Mouse (Mus musculus) forebrain, embryonic 12.5 days (tissue): ENCODE results near the gene Fbxo31. TPM values are rescaled to one million over a fixed set of nuclear protein-coding genes. Genes with fewer than 3 reads are reported as not detected.

Source experiments
- ATAC-seq: fragments of 200-750 bp; cut with Nextera tagmentation; 2 replicates; pipeline ENCODE4 v1.8.0; 2017; ENCODE audit warnings: moderate TSS enrichment; ENCODE audit not compliant: low FRiP score
- H3K27ac ChIP-seq: fragments of 300-500 bp; sonication (generic); 2 replicates; pipeline ENCODE4 v1.5.1; 2016; ENCODE audit warnings: mild to moderate bottlenecking
- H3K27me3 ChIP-seq: fragments of 300-500 bp; sonication (generic); 2 replicates; pipeline ENCODE4 v1.6.1; 2016; ENCODE audit warnings: mild to moderate bottlenecking
- H3K36me3 ChIP-seq: fragments of 300-500 bp; sonication (generic); replicated peaks from 2 replicates; pipeline ENCODE4 v1.6.1; 2016; ENCODE audit warnings: mild to moderate bottlenecking
- H3K4me1 ChIP-seq: fragments of 300-500 bp; sonication (generic); 2 replicates; pipeline ENCODE4 v1.6.1; 2016
- H3K4me2 ChIP-seq: fragments of 300-500 bp; sonication (generic); 2 replicates; pipeline ENCODE4 v1.6.1; 2016; ENCODE audit warnings: mild to moderate bottlenecking, moderate library complexity
- H3K4me3 ChIP-seq: fragments of 300-500 bp; sonication (generic); replicated peaks from 2 replicates; pipeline ENCODE4 v1.5.1; 2016; ENCODE audit warnings: mild to moderate bottlenecking
- H3K9ac ChIP-seq: fragments of 300-500 bp; sonication (generic); 2 replicates; pipeline ENCODE4 v1.6.1; 2016; ENCODE audit warnings: mild to moderate bottlenecking
- H3K9me3 ChIP-seq: fragments of 300-500 bp; sonication (generic); 2 replicates; pipeline ENCODE4 v1.6.1; 2016
- WGBS: fragments of 180-500 bp; shearing (Covaris S2); methylation state at CpG from one replicate; pipeline ENCODE4 v1.1.7; 2016; 5-methylcytosine and 5-hydroxymethylcytosine counted together
- polyA plus RNA-seq: library from polyadenylated mRNA; unstranded; fragments of >200 nt; fragmentation: Nextera tagmentation; extraction: Ambion mirVana; gene quantifications from 2 replicates; pipeline ENCODE4 v1.2.1, GENCODE M21; 2016

Gene Fbxo31
- polyA plus RNA-seq, 1 experiment from 2014 or later: 19.3 TPM

DNA sequence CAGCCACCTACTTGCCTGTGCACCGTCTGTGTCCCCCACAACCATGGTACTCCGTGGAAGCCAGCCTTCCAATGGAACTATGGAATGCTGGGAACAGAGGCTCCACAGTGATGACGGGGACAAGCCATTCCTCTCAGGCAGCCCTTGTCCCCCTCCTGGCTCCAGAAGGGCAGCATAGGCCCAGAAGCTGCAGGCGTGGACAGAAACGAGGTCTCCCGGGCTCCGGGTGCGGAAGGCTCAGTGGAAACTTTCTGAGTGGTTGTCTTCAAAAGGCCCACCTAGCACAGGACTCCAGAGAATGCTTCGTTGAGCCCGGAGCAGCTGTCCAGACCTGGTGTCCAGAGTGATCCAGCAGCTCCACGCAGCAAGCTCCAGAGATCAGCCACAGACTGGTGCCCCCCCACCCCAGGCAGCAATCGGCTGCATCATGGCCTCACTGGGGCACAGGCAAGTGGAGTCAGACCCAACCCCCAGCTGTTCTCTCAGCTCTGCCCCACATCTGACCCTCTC, 34.3 kb downstream of the Fbxo31 start, which contains the start of gene 1700018B08Rik:
Gene 1700018B08Rik (minus strand): TSS at position 45 of the 510 bp plus-strand sequence.
- no peak within 1 kb of the TSS for H3K4me3 ChIP-seq
- no peak within 1 kb of the TSS for H3K9ac ChIP-seq
- no peak within 1 kb of the TSS for H3K27ac ChIP-seq
- H3K9me3 ChIP-seq: no peaks in the 10 kb centered on the region
- H3K27me3 ChIP-seq: peaks cover 7% of the 10 kb centered on the region; the same call in 1 of the 2 replicates
- H3K36me3 ChIP-seq: 0 out of 2 replicates have a peak, but pooled peaks cover 2% of the 10 kb centered on the region
- no peaks in the 10 kb centered on the region for H3K4me1 ChIP-seq
- ATAC-seq: no peak
- H3K4me2 ChIP-seq: no peak within 1 kb of the TSS
- WGBS: 88% methylated on average over 12 of the region's 12 CpGs

DNA sequence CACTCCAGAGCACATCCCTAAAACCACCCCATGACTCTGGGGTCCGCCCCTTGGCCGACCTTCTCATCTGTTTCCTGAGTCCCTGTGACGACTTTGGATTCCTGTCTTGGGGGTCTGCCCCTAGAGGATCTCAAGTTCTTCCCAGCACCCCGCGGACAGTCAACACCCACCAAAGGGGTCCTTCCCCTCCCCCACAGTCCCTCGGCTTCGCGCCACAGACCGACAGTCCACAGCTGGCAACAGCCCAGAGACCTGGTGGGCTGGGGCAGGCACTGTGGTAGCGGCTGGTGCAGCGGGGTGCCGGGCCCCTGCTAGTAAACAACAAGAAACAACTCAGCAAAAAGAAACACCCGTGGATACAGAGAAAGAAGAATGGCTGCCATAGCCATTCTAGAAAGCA, 35.7 kb downstream of the Fbxo31 start:
- no peak overlapping the region for H3K4me2 ChIP-seq
- 76% methylated on average over 13 of the region's 13 CpGs for WGBS
- no peaks in the 10 kb centered on the region for H3K36me3 ChIP-seq
- no peak for ATAC-seq
- no peak overlapping the region for H3K4me3 ChIP-seq
- no peaks in the 10 kb centered on the region for H3K4me1 ChIP-seq
- no peaks in the 10 kb centered on the region for H3K9me3 ChIP-seq
- H3K27me3 ChIP-seq: peaks cover 7% of the 10 kb centered on the region; the same call in 1 of the 2 replicates
- no peak overlapping the region for H3K27ac ChIP-seq
- no peak overlapping the region for H3K9ac ChIP-seq

DNA sequence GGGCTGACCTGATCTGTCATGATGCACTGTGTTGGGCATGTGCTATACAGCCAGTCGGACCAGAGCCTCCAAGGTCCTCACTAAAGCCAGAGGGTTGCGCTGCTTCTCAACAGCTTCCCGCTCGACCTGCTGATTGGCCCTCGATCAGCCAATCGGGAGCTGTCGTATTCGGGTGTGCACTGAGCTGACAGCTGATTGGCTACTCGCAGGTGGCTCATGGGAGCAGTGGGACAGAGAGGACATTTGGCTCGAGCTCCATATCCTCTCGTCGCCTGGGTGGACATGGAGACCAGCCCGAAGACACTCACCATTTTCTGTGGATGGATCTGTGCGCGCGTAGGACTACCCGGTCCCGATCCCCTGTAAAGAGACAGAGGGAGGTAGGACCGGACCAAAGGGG, 36.7 kb downstream of the Fbxo31 start:
- WGBS: 81% methylated on average over 19 of the region's 19 CpGs
- no peak overlapping the region for H3K4me2 ChIP-seq
- ATAC-seq: no peak
- H3K27ac ChIP-seq: no peak overlapping the region
- H3K36me3 ChIP-seq: no peaks in the 10 kb centered on the region
- H3K9me3 ChIP-seq: no peaks in the 10 kb centered on the region
- H3K4me3 ChIP-seq: no peak overlapping the region
- no peak overlapping the region for H3K9ac ChIP-seq
- H3K27me3 ChIP-seq: peaks cover 7% of the 10 kb centered on the region; the same call in 1 of the 2 replicates
- no peaks in the 10 kb centered on the region for H3K4me1 ChIP-seq

DNA sequence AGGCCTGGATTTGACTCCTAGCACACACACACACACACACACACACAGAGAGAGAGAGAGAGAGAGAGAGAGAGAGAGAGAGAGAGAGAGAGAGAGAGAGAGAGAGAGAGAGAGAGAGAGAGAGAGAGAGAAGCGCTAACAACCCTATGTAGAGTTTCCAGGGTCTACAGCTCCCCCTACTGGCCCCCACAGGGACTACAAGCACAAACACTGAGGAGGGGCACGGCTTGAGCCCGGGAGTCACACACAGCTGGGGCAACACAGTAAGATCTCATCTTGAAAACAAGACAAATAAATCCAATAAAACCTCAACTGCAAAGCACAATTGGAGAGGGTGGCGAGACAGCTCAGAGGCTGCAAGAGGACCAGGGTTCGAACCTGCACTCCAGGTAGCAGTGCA, 46.2 kb downstream of the Fbxo31 start:
- H3K9me3 ChIP-seq: no peaks in the 10 kb centered on the region
- ATAC-seq: no peak
- WGBS: 49% methylated on average over 5 of the region's 5 CpGs

DNA sequence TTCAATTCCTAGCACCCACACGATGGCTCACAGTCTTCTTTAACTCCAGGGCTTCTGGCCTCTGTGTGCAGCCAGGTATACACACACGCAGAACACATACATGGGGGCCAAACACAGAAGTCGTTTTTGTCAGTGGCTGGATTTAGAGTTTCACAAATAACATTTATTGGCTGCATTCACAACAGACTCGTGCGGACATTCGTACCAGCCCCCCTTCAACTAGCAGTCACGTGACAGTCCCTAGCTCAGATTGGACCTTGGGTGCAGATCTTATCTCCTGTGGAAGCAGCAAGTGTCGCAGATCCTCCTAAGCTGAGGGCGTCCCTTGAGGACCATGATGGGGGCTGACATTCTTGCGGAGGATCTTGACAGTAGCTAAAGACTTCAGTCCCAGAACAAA, 48.0 kb downstream of the Fbxo31 start:
- Histone ChIP-seq H3K4me3 (no peak overlapping the region), H3K4me1 (no peaks in the 10 kb centered on the region), H3K9ac (no peak overlapping the region), H3K36me3 (no peaks in the 10 kb centered on the region), H3K4me2 (no peak overlapping the region), H3K27ac (no peak overlapping the region), H3K9me3 (no peaks in the 10 kb centered on the region), H3K27me3 (peaks cover 7% of the 10 kb centered on the region; the same call in 1 of the 2 replicates)
- WGBS: 84% methylated on average over 10 of the region's 10 CpGs
- no peak for ATAC-seq

More for the DNA sequence above, 46.2 kb downstream of the Fbxo31 start:
- Histone ChIP-seq H3K9ac (no peak overlapping the region), H3K4me2 (no peak overlapping the region), H3K4me3 (no peak overlapping the region), H3K4me1 (no peaks in the 10 kb centered on the region), H3K27ac (no peak overlapping the region), H3K36me3 (no peaks in the 10 kb centered on the region), H3K27me3 (no peaks in the 10 kb centered on the region)

DNA sequence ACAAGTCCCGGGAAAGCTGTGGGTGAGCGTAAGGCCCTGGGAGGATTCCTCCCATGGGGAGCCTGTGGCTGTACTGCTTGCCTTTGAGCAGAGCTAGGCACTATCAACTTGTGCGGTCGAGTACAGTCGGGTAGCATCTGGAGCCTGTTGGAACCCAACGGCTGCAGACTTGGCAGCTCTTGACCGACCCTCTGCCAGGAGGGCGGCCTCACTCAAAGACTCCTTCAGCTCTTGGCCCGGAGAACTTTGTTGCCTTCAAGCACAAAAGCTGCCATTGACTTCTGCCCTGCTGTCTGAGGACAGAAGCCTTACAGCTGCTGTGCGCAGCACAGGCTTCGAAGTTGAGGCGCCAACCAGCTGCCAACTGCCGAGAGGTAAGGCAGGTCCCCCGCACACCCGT, 49.8 kb downstream of the Fbxo31 start:
- Histone ChIP-seq H3K36me3 (no peaks in the 10 kb centered on the region), H3K9me3 (no peaks in the 10 kb centered on the region), H3K27me3 (peaks cover 15% of the 10 kb centered on the region; the same call in 1 of the 2 replicates), H3K27ac (no peak overlapping the region), H3K9ac (no peak overlapping the region), H3K4me3 (no peak overlapping the region), H3K4me1 (no peaks in the 10 kb centered on the region), H3K4me2 (no peak overlapping the region)
- no peak for ATAC-seq
- 90% methylated on average over 15 of the region's 15 CpGs for WGBS

DNA sequence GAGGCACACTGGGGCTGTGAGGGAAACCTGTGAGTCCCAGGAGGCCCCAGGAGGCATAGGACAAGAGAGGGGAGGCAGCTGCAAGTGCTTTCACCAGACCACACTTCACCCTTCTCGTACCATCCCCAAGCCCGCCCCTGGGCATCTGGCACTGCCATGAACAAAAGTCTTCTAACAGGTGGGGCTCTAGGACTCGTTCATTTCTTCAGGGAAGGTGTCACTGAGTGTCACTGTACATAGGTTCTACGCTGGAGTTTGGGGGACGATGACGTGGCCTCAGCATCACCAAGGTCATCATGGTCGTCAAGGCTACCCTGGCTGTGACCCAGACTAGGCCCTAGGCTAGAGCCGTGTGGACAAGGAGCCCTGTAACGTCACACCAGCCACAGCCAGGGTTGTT, 50.9 kb downstream of the Fbxo31 start:
- Histone ChIP-seq H3K4me1 (no peaks in the 10 kb centered on the region), H3K9me3 (no peaks in the 10 kb centered on the region), H3K9ac (no peak overlapping the region), H3K4me3 (no peak overlapping the region), H3K27me3 (peaks cover 15% of the 10 kb centered on the region; the same call in 1 of the 2 replicates), H3K27ac (no peak overlapping the region), H3K4me2 (no peak overlapping the region), H3K36me3 (no peaks in the 10 kb centered on the region)
- WGBS: 88% methylated on average over 9 of the region's 9 CpGs
- ATAC-seq: no peak

DNA sequence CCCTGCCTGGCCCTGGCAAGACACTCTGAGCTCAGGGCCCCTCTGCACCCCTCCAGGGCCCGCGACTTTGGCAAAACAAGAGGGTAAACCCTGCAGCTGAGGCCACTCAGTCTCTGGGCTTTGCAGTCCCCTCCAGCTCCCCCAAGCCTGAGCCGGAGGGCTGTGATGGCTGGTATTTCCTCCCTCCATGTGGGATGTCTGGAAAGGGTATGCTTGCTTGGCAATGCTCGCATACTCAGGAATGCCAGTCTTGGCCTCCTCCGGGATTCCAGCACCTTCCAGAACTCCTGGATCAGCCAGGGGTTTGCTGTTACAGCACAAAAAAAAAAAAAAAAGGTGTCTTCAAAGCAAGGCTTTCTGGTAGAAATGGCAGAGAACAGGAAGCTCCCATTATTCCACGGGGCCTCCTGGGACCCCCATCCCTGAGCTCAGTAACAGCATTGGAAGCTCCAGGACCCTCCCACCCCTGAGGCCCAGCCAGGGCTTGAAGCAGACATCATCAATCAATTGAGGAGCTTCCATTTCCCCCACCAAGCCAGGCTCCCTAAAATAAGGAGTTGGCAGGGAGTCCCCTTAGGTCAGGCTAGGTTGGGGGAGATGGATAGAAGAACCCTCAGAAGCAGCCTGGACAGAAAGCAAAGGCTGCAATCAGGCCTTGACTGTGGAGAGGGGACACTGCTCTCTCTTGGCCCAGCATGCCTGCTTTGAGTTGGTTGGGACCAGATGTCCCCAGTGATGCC, 51.6 kb downstream of the Fbxo31 start:
- no peak for ATAC-seq
- no peaks in the 10 kb centered on the region for H3K9me3 ChIP-seq
- no peak overlapping the region for H3K4me3 ChIP-seq
- peaks cover 15% of the 10 kb centered on the region; the same call in 1 of the 2 replicates for H3K27me3 ChIP-seq
- 84% methylated on average over 6 of the region's 6 CpGs for WGBS
- no peaks in the 10 kb centered on the region for H3K36me3 ChIP-seq
- H3K4me1 ChIP-seq: peaks cover 3% of the 10 kb centered on the region; the same call in 1 of the 2 replicates
- no peak overlapping the region for H3K4me2 ChIP-seq
- H3K9ac ChIP-seq: no peak overlapping the region
- no peak overlapping the region for H3K27ac ChIP-seq

DNA sequence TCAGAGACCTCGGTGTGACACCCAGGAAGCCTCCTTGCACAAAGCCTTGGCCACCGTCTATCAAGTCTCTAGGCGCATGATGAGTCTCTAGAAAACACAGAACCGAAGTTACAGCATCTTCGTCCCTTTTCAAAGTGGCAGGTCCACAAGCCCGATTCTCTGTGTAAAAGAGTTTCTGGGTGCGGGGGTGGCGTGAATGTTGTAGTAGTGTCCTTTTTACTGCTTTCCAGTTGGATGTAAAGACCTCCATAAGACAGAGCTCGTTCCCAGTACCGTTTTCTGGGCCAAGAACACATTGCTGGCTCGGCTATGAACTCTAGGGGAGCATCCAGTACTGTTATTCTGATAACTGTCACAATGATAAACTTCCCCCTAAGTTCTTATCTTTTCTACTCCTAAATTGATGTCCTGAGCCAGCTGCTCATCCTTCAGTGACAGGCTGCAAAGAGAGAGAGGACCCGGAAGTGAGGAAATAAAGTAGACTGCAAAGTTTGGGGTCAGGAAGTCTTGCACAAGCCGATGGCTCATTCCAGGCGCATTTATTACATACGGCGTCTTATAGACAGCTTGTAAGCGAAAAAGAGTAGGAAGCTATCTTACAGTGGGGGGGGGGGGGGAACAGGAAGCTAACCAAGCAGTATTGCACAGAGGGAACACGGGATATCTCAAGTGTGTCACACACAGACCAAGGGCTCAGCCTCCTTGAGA, 53.3 kb downstream of the Fbxo31 start:
- Histone ChIP-seq H3K9me3 (no peaks in the 10 kb centered on the region), H3K36me3 (no peaks in the 10 kb centered on the region), H3K4me2 (no peak overlapping the region), H3K4me3 (no peak overlapping the region), H3K9ac (no peak overlapping the region), H3K4me1 (peaks cover 4% of the 10 kb centered on the region; the same call in 1 of the 2 replicates), H3K27ac (no peak overlapping the region), H3K27me3 (peaks cover 15% of the 10 kb centered on the region; the same call in 1 of the 2 replicates)
- WGBS: 84% methylated on average over 18 of the region's 18 CpGs
- ATAC-seq: no peak

DNA sequence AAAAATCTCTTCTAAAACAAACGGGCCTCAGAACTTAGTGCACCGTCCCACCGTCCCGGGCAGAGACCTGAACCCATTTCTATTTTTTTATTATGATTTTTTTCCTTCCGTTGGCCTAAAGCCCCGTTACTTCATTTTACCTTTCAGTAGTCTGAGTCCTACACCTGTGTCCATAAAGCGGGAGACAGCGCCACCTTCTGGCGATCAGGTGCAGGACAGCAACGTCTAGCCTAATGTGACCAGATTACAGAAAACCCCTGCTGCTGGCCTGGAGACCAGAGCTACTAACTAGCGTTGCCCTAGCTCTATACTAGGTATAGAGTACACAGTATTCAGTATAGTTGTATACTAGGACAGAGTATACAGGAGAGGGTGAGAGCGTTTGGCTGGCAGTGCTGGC, 65.2 kb downstream of the Fbxo31 start:
- Histone ChIP-seq H3K4me1 (peaks cover 7% of the 10 kb centered on the region; the same call in 1 of the 2 replicates), H3K4me2 (no peak overlapping the region), H3K27me3 (peaks cover 44% of the 10 kb centered on the region), H3K9me3 (no peaks in the 10 kb centered on the region), H3K27ac (no peak overlapping the region), H3K36me3 (no peaks in the 10 kb centered on the region), H3K9ac (no peak overlapping the region), H3K4me3 (no peak overlapping the region)
- ATAC-seq: 0 out of 2 replicates have a peak, but pooled peaks have one; percentile 51
- WGBS: 11% methylated on average over 12 of the region's 12 CpGs

DNA sequence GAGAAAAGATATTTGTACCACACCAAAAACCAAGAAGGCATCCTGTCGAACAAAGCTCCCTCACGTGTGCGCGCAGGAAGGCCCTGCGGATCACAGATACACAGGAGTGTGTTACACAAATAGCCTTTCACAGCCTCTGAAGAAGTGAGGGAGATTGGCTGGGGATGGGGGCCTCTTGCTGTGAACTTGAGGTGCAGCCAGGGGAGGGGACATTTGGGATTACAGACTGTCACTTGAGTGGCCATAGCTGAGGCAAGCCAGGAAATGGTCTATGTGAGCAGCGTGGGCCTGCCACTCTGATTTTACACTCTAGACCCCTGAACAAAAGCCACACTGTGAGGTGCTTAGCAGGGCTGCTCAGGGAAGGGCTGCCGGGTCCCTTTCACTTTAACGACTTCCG, 66.9 kb downstream of the Fbxo31 start:
- H3K9ac ChIP-seq: no peak overlapping the region
- H3K4me1 ChIP-seq: peaks cover 7% of the 10 kb centered on the region; the same call in 1 of the 2 replicates
- H3K27ac ChIP-seq: no peak overlapping the region
- no peaks in the 10 kb centered on the region for H3K9me3 ChIP-seq
- no peak overlapping the region for H3K4me2 ChIP-seq
- H3K4me3 ChIP-seq: no peak overlapping the region
- peaks cover 43% of the 10 kb centered on the region for H3K27me3 ChIP-seq
- ATAC-seq: no peak
- H3K36me3 ChIP-seq: no peaks in the 10 kb centered on the region
- WGBS: 50% methylated on average over 9 of the region's 9 CpGs
